Mouse (Mus musculus) spleen, postnatal 10 days (tissue): ENCODE measurements at regions not wholly inside any gene's neighbourhood (a gene's known extent, or its start where the extent isn't known, plus 50 kb on each side); places are given as distances from the start of the nearest gene placed in this dataset.

Source experiments
- DNase-seq, 2 experiments: peaks; one replicate each; pipeline ENCODE4 v3.0.0; 2021 to 2022; ENCODE audit warnings: low spot score in 2 of 2

DNA sequence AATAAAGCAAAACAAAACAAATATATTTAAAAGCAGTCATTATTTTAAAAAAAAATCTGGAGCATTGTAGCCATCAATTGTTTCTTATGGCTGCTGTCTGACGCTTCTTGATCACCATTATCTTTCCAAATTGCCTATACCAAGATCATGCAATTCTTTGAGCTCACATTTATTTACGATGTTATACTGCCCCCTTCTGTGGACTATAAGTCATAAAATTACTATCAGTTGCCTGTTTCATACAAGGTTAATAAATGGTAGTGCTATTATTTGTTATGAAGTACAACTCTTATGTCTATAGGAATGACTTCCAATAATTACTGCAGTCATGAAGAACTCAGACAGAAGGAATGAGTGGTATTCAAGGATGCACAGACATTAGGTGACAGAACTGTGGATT is 57.3 kb upstream of the Eda2r start:
- no peak for DNase-seq

DNA sequence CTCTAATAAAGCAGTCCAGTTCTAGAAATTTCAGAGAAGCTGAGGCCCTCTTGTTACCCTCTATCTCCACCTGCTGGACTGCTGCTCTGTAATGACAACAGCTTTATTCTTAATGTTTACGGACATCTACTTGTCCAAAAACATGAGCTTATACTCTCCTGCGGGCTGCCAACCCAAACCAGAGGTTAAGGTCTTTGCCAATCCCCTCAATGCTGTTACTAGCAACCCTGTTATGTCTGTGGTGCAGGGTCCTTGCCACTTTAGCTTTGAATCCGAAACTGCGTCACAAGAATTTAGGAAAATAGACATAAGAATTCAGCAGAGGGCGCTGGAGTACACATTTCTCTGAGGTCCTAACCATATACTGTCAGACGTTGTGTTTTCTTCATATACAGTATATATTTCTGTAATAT is 54.4 kb upstream of the Eda2r start:
- DNase-seq = peak in 1 of 2 experiments; percentile 20
